Mouse (Mus musculus) lung, postnatal 0 days (tissue): Measurements from ENCODE around the gene Trpc4ap.

Experiments
- CTCF ChIP-seq: IDR thresholded peaks from 2 replicates; pipeline ENCODE4 v1.5.1; 2016; ENCODE audit warnings: antibody characterized with exemption, mild to moderate bottlenecking
- EP300 ChIP-seq: IDR thresholded peaks from 2 replicates; pipeline ENCODE4 v1.6.1; 2016; ENCODE audit warnings: antibody characterized with exemption, mild to moderate bottlenecking, control low read depth

DNA sequence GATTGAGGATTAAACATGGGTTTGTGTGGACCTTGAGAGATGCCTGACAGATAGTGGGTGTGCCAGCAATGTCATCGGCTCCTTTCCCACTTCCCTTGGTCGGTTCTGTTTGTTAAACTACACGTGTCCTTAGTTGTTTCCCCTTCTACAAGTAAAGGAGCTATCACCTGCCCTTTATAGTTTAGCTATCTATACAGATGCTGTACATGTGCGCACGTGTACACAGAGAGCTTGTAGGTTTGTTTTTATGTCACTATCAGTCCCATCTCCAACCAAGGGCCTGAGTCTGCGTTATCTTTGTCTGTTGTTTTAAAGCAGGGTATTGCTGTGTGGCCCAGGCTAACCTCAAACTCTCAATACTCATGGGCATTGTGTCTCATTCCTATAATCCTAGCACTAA is 68.2 kb downstream of the Trpc4ap start:
- no peak for TF ChIP-seq CTCF
- no peak for TF ChIP-seq EP300
